Mouse (Mus musculus) liver, adult 2 months (tissue): Measurements from ENCODE around the gene Tmprss6.

Source experiments
- CTCF ChIP-seq: fragments of 200-500 bp; IDR thresholded peaks from 2 replicates; pipeline ENCODE4 v1.5.1; 2011; ENCODE audit warnings: low read depth, low read length, control low read depth
- POLR2A ChIP-seq: fragments of 200-500 bp; IDR thresholded peaks from 2 replicates; pipeline ENCODE4 v1.6.1; 2011; ENCODE audit warnings: low read length, control low read depth; ENCODE audit not compliant: insufficient read depth; ENCODE audit errors: extremely low read depth

DNA sequence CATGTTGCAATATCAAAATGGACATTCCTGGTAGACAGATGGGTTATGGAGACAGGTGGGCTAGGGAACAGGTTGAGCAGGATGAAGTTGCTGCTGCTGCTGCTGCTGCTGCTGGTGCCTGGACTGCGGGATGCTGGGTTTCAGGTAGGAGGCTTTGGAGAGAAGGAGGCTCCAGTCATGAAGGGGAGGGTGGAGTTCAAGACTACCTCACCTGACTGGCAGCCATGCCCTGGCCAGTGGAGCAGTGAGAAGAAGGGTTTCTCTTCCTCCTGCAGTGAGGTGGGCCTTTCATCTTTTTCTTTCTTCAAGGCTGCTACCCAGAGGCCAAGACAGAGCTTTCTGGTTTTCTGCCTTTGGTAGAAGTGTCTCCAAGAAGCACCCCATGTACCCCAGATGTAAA, 8.4 kb upstream of the Tmprss6 start:
- TF ChIP-seq POLR2A (no peak), CTCF (no peak)
